Mouse (Mus musculus) limb, embryonic 11.5 days (tissue): ENCODE results near the gene Myo3b. TPM values are rescaled to one million over a fixed set of nuclear protein-coding genes. Genes with fewer than 3 reads are reported as not detected.
"Not testable (repeated sequence)": the region's sequence is repeated elsewhere in the genome, so short reads cannot be mapped to it uniquely, and the experiment has no call there.

Experiments used
- ATAC-seq: fragments of 200-750 bp; cut with Nextera tagmentation; 2 replicates; pipeline ENCODE4 v1.8.0; 2017; ENCODE audit warnings: low read depth; ENCODE audit not compliant: insufficient number of reproducible peaks, low FRiP score, low TSS enrichment
- DNase-seq: peaks from one replicate; pipeline ENCODE4 v3.0.0-alpha.2; 2015; ENCODE audit warnings: low spot score
- H3K27ac ChIP-seq: fragments of 300-500 bp; sonication (generic); replicated peaks from 2 replicates; pipeline ENCODE4 v1.5.1; 2014; ENCODE audit warnings: low read depth, mild to moderate bottlenecking, low read length
- H3K27me3 ChIP-seq: fragments of 300-500 bp; sonication (generic); 2 replicates; pipeline ENCODE4 v1.6.1; 2014; ENCODE audit warnings: mild to moderate bottlenecking, low read length, mixed read lengths; ENCODE audit not compliant: control insufficient read depth, insufficient read depth
- H3K36me3 ChIP-seq: fragments of 300-500 bp; sonication (generic); 2 replicates; pipeline ENCODE4 v1.6.1; 2014; ENCODE audit warnings: mild to moderate bottlenecking, low read length, moderate library complexity, mixed read lengths; ENCODE audit not compliant: control insufficient read depth, insufficient read depth
- H3K4me1 ChIP-seq: fragments of 300-500 bp; sonication (generic); 2 replicates; pipeline ENCODE4 v1.6.1; 2014; ENCODE audit warnings: low read length, mixed read lengths; ENCODE audit not compliant: control insufficient read depth, insufficient read depth
- H3K4me2 ChIP-seq: fragments of 300-500 bp; sonication (generic); 2 replicates; pipeline ENCODE4 v1.6.1; 2014; ENCODE audit warnings: low read depth, mild to moderate bottlenecking, moderate library complexity; ENCODE audit not compliant: severe bottlenecking
- H3K4me3 ChIP-seq: fragments of 300-500 bp; sonication (generic); 2 replicates; pipeline ENCODE4 v1.5.1; 2014; ENCODE audit warnings: low read depth, low read length
- H3K9ac ChIP-seq: fragments of 300-500 bp; sonication (generic); 2 replicates; pipeline ENCODE4 v1.6.1; 2014; ENCODE audit warnings: mild to moderate bottlenecking, low read length
- H3K9me3 ChIP-seq: fragments of 300-500 bp; sonication (generic); 2 replicates; pipeline ENCODE4 v1.6.1; 2016; ENCODE audit warnings: low read length; ENCODE audit not compliant: control insufficient read depth
- WGBS: fragments of 180-500 bp; shearing (Covaris S2); extraction: QIAGEN DNeasy Blood & Tissue Kit; methylation state at CpG from one replicate; pipeline ENCODE4 v1.1.7; 2014; 5-methylcytosine and 5-hydroxymethylcytosine counted together
- polyA plus RNA-seq: library from polyadenylated mRNA; unstranded; fragments of >200 nt; fragmentation: Nextera tagmentation; extraction: Ambion mirVana; gene quantifications from 2 replicates; pipeline ENCODE4 v1.2.1, GENCODE M21; 2014

Myo3b gene
- polyA plus RNA-seq = not detected in 2 replicates

GRCm38 (mm10) chr2:70038752-70039151 lies at the start of gene Myo3b:
Gene Myo3b, plus strand, starts transcription at chr2:70039126.
- H3K4me2 ChIP-seq = no peak within 1 kb of the TSS
- no peak within 1 kb of the TSS for H3K4me3 ChIP-seq
- no peaks in the 10 kb centered on the region for H3K36me3 ChIP-seq
- DNase-seq (no peak), ATAC-seq (no peak)
- no peaks in the 10 kb centered on the region for H3K9me3 ChIP-seq
- no peaks in the 10 kb centered on the region; the same call in 1 of the 2 replicates for H3K4me1 ChIP-seq
- no peak within 1 kb of the TSS for H3K9ac ChIP-seq
- no peak within 1 kb of the TSS for H3K27ac ChIP-seq
- 39% methylated on average over 7 of the region's 7 CpGs for WGBS
- H3K27me3 ChIP-seq = no peaks in the 10 kb centered on the region

- 91% methylated on average over 6 of the region's 6 CpGs for WGBS
- H3K9me3 ChIP-seq = no peaks in the 10 kb centered on the region
- H3K36me3 ChIP-seq = no peaks in the 10 kb centered on the region; the same call in 1 of the 2 replicates
Measured at GRCm38 (mm10) chr2:69989224-69989623, 49.7 kb upstream of the Myo3b start.

GRCm38 (mm10) chr2:69990647-69991046 lies 48.3 kb upstream of the Myo3b start:
- 61% methylated on average over 2 of the region's 2 CpGs for WGBS
- ATAC-seq (no peak), DNase-seq (no peak)
- Histone ChIP-seq H3K4me3 (no peak overlapping the region), H3K4me1 (no peaks in the 10 kb centered on the region), H3K27me3 (no peaks in the 10 kb centered on the region), H3K27ac (no peak overlapping the region), H3K4me2 (no peak overlapping the region), H3K9me3 (no peaks in the 10 kb centered on the region), H3K36me3 (no peaks in the 10 kb centered on the region), H3K9ac (no peak overlapping the region)

More at GRCm38 (mm10) chr2:69989224-69989623, 49.7 kb upstream of the Myo3b start:
- no peak overlapping the region for H3K9ac ChIP-seq
- no peak overlapping the region for H3K4me3 ChIP-seq
- DNase-seq (no peak), ATAC-seq (no peak)
- H3K27me3 ChIP-seq = no peaks in the 10 kb centered on the region
- no peak overlapping the region for H3K27ac ChIP-seq
- no peaks in the 10 kb centered on the region for H3K4me1 ChIP-seq
- no peak overlapping the region for H3K4me2 ChIP-seq

GRCm38 (mm10) chr2:69994082-69994736 lies 44.7 kb upstream of the Myo3b start:
- not testable (repeated sequence) for H3K4me2 ChIP-seq, H3K9ac ChIP-seq, H3K36me3 ChIP-seq, DNase-seq, H3K9me3 ChIP-seq, H3K27ac ChIP-seq, H3K4me1 ChIP-seq, H3K4me3 ChIP-seq, H3K27me3 ChIP-seq, ATAC-seq
- 87% methylated on average over 3 of the region's 3 CpGs for WGBS

GRCm38 (mm10) chr2:69994779-69995178 lies 44.1 kb upstream of the Myo3b start:
- no peak for DNase-seq
- no peaks in the 10 kb centered on the region for H3K36me3 ChIP-seq
- no peak for ATAC-seq
- no peak overlapping the region for H3K9ac ChIP-seq
- H3K4me3 ChIP-seq = no peak overlapping the region
- H3K4me1 ChIP-seq = no peaks in the 10 kb centered on the region
- no peak overlapping the region for H3K27ac ChIP-seq
- H3K9me3 ChIP-seq = no peaks in the 10 kb centered on the region
- no peaks in the 10 kb centered on the region for H3K27me3 ChIP-seq
- no peak overlapping the region for H3K4me2 ChIP-seq
- WGBS = 60% methylated on average over 2 of the region's 2 CpGs

GRCm38 (mm10) chr2:69999097-69999770 lies 39.7 kb upstream of the Myo3b start:
- Histone ChIP-seq H3K4me2 (no peak overlapping the region), H3K36me3 (no peaks in the 10 kb centered on the region; the same call in 1 of the 2 replicates), H3K4me1 (no peaks in the 10 kb centered on the region), H3K27ac (no peak overlapping the region), H3K9ac (no peak overlapping the region), H3K9me3 (no peaks in the 10 kb centered on the region), H3K4me3 (no peak overlapping the region), H3K27me3 (no peaks in the 10 kb centered on the region)
- DNase-seq (no peak), ATAC-seq (no peak)
- 92% methylated on average over 7 of the region's 7 CpGs for WGBS

- Histone ChIP-seq H3K27ac (no peak overlapping the region), H3K4me1 (no peaks in the 10 kb centered on the region), H3K9ac (no peak overlapping the region), H3K4me3 (no peak overlapping the region), H3K4me2 (no peak overlapping the region), H3K9me3 (no peaks in the 10 kb centered on the region), H3K27me3 (no peaks in the 10 kb centered on the region), H3K36me3 (no peaks in the 10 kb centered on the region; the same call in 1 of the 2 replicates)
- DNase-seq (no peak), ATAC-seq (no peak)
- WGBS = 93% methylated on average over 6 of the region's 6 CpGs
Measured at GRCm38 (mm10) chr2:70000316-70000715, 38.6 kb upstream of the Myo3b start.

GRCm38 (mm10) chr2:70006492-70006891 lies 32.4 kb upstream of the Myo3b start:
- DNase-seq (no peak), ATAC-seq (no peak)
- no peak overlapping the region for H3K27ac ChIP-seq
- no peak overlapping the region for H3K9ac ChIP-seq
- no peak overlapping the region for H3K4me2 ChIP-seq
- H3K36me3 ChIP-seq = no peaks in the 10 kb centered on the region; the same call in 1 of the 2 replicates
- H3K9me3 ChIP-seq = no peaks in the 10 kb centered on the region
- 94% methylated on average over 2 of the region's 2 CpGs for WGBS
- H3K27me3 ChIP-seq = no peaks in the 10 kb centered on the region
- no peak overlapping the region for H3K4me3 ChIP-seq
- no peaks in the 10 kb centered on the region for H3K4me1 ChIP-seq
